In genomic region chr7:135394436-135394835, GRCm38 (mm10) we compare ENCODE assay signal across 37 mouse cellular contexts. TPM values are rescaled to one million over a fixed set of nuclear protein-coding genes. Genes with fewer than 3 reads are reported as not detected.
DNase-seq lines count a peak whose midpoint lies in the region; ATAC-seq and TF ChIP-seq lines count a peak whose summit lies in the region.
"Had no signal": no experiment of that assay in that cellular context is flagged by ENCODE, and none has a peak within 500 bp of the region (broad histone marks: within the 10 kb centered on the region; RNA-seq: fewer than 3 reads in every experiment).

No protein-coding gene starts in this region.

- TF ChIP-seq EP300 in liver, postnatal 0 days (IDR thresholded peaks at IDR 0.05; ENCODE audit: low read depth), result no peak
- no peak for TF ChIP-seq EP300 in liver, embryonic 14.5 days (IDR thresholded peaks at IDR 0.05; ENCODE audit: low read depth)

- no peaks in the 10 kb centered on the region for H3K9me3 ChIP-seq in heart, embryonic 13.5 days
- no peaks in the 10 kb centered on the region for H3K9me3 ChIP-seq in liver, embryonic 11.5 days (ENCODE audit: control insufficient read depth, low read length)
- no peaks in the 10 kb centered on the region for H3K9me3 ChIP-seq in liver, postnatal 0 days (ENCODE audit: low read length)
- H3K9me3 ChIP-seq in liver, embryonic 14.5 days (ENCODE audit: control insufficient read depth, low read length), result no peaks in the 10 kb centered on the region
- H3K9me3 ChIP-seq: embryonic facial prominence, embryonic 13.5 days; hindbrain, embryonic 12.5 days; kidney, embryonic 15.5 days; limb, embryonic 10.5 days; limb, embryonic 15.5 days; neural tube, embryonic 13.5 days had no signal

- intact Hi-C loops in heart, postnatal 36 days (cut with DNase I), result loop anchor here (5.0 kb wide), 1 partner anchor 227 kb away; no protein-coding TSS in a partner anchor

- H3K4me2 ChIP-seq in heart, embryonic 13.5 days, result no peak overlapping the region
- H3K4me2 ChIP-seq in liver, embryonic 11.5 days, result no peak overlapping the region
- H3K4me2 ChIP-seq in liver, postnatal 0 days (ENCODE audit: low read depth, low read length), result no peak overlapping the region
- H3K4me2 ChIP-seq in liver, embryonic 14.5 days (ENCODE audit: low read depth), result no peak overlapping the region
- H3K4me2 ChIP-seq: embryonic facial prominence, embryonic 13.5 days; hindbrain, embryonic 12.5 days; kidney, embryonic 15.5 days; limb, embryonic 15.5 days; neural tube, embryonic 13.5 days had no signal

- TF ChIP-seq CTCF in liver, postnatal 0 days (IDR thresholded peaks at IDR 0.05; ENCODE audit: low read depth), result no peak
- peak; percentile 44 for TF ChIP-seq CTCF in liver, embryonic 14.5 days (IDR thresholded peaks at IDR 0.05; ENCODE audit: low read depth)

- peaks cover 3% of the 10 kb centered on the region; the same call in 1 of the 2 replicates for H3K27me3 ChIP-seq in heart, embryonic 13.5 days (replicated peaks)
- no peaks in the 10 kb centered on the region for H3K27me3 ChIP-seq in liver, embryonic 11.5 days (replicated peaks; ENCODE audit: control insufficient read depth, insufficient read depth, low read length)
- 0 out of 2 replicates have a peak, but pooled peaks cover 5% of the 10 kb centered on the region for H3K27me3 ChIP-seq in liver, postnatal 0 days (ENCODE audit: insufficient read depth, low read length)
- H3K27me3 ChIP-seq in liver, embryonic 14.5 days (ENCODE audit: control insufficient read depth, insufficient read depth, low read length), result no peaks in the 10 kb centered on the region
- H3K27me3 ChIP-seq: hindbrain, embryonic 12.5 days; neural tube, embryonic 13.5 days had no signal

- no peaks in the 10 kb centered on the region; the same call in 1 of the 2 replicates for H3K4me1 ChIP-seq in heart, embryonic 13.5 days
- peaks cover 9% of the 10 kb centered on the region; the same call in 1 of the 2 replicates for H3K4me1 ChIP-seq in liver, embryonic 11.5 days (replicated peaks; ENCODE audit: control insufficient read depth, insufficient read depth, low read length)
- no peaks in the 10 kb centered on the region for H3K4me1 ChIP-seq in liver, postnatal 0 days (ENCODE audit: insufficient read depth)
- peaks cover 9 to 23% of the 10 kb centered on the region in 2 experiments for H3K4me1 ChIP-seq in liver, embryonic 14.5 days (replicated peaks; ENCODE audit: control insufficient read depth in 2 of 2, insufficient read depth in 2 of 2, low read length in 1 of 2)
- H3K4me1 ChIP-seq: embryonic facial prominence, embryonic 13.5 days; limb, embryonic 15.5 days had no signal

- WGBS in heart, embryonic 13.5 days, result 92% methylated on average over 3 of the region's 3 CpGs
- WGBS in liver, embryonic 11.5 days, result 93% methylated on average over 3 of the region's 3 CpGs
- 85% methylated on average over 3 of the region's 3 CpGs for WGBS in liver, postnatal 0 days (ENCODE audit: insufficient replicate concordance)
- 75% methylated on average over 3 of the region's 3 CpGs for WGBS in liver, embryonic 14.5 days (ENCODE audit: insufficient replicate concordance)

- H3K4me3 ChIP-seq in heart, embryonic 13.5 days, result no peak overlapping the region
- H3K4me3 ChIP-seq in liver, embryonic 11.5 days (ENCODE audit: low read depth, low read length), result no peak overlapping the region
- H3K4me3 ChIP-seq in liver, postnatal 0 days (ENCODE audit: low read depth, low read length), result no peak overlapping the region
- no peak overlapping the region for H3K4me3 ChIP-seq in liver, embryonic 14.5 days (ENCODE audit: insufficient read depth in 1 of 2, low read depth in 2 of 2, low read length in 2 of 2)
- H3K4me3 ChIP-seq: embryonic facial prominence, embryonic 13.5 days; hindbrain, embryonic 12.5 days; kidney, embryonic 15.5 days; limb, embryonic 10.5 days; limb, embryonic 15.5 days; neural tube, embryonic 13.5 days had no signal

- H3K9ac ChIP-seq in heart, embryonic 13.5 days, result no peak overlapping the region
- H3K9ac ChIP-seq in liver, embryonic 11.5 days (ENCODE audit: low read depth, low read length), result no peak overlapping the region
- H3K9ac ChIP-seq in liver, postnatal 0 days (replicated peaks), result no peak overlapping the region
- no peak overlapping the region for H3K9ac ChIP-seq in liver, embryonic 14.5 days (replicated peaks)
- H3K9ac ChIP-seq: embryonic facial prominence, embryonic 13.5 days; hindbrain, embryonic 12.5 days; kidney, embryonic 15.5 days; limb, embryonic 15.5 days; neural tube, embryonic 13.5 days had no signal

- no peaks in the 10 kb centered on the region for H3K36me3 ChIP-seq in heart, embryonic 13.5 days
- H3K36me3 ChIP-seq in liver, embryonic 11.5 days (ENCODE audit: control insufficient read depth, insufficient read depth, low read length), result no peaks in the 10 kb centered on the region
- H3K36me3 ChIP-seq in liver, postnatal 0 days (replicated peaks; ENCODE audit: insufficient read depth, low read length), result no peaks in the 10 kb centered on the region
- H3K36me3 ChIP-seq in liver, embryonic 14.5 days (replicated peaks; ENCODE audit: control insufficient read depth, insufficient read depth, low read depth), result no peaks in the 10 kb centered on the region
- H3K36me3 ChIP-seq: embryonic facial prominence, embryonic 13.5 days; G1E; hindbrain, embryonic 12.5 days; kidney, embryonic 15.5 days; limb, embryonic 10.5 days; limb, embryonic 15.5 days; neural tube, embryonic 13.5 days had no signal

- no peak for DNase-seq in heart, postnatal 36 days
- no peak for DNase-seq in liver, embryonic 11.5 days (ENCODE audit: low spot score)
- DNase-seq in liver, postnatal 0 days, result no peak
- peak; percentile 20 for DNase-seq in ES-CJ7 (ENCODE audit: low read depth, low spot score)
- DNase-seq in liver, embryonic 14.5 days (ENCODE audit: low read depth in 3 of 3, low spot score in 3 of 3), result no peak
- DNase-seq in frontal cortex, postnatal 10 days (ENCODE audit: low spot score in 2 of 2), result no peak
- DNase-seq: adrenal gland, postnatal 14 days; B cell, adult 2 months; cerebellum, adult 11-12 months; cerebellum, adult 9-11 months; gastrocnemius, postnatal 10 days; heart, adult 18-20 months; kidney, adult 18-20 months; kidney, postnatal 25 days; lung, adult 18-20 months; lung, postnatal 10 days; right cerebral cortex, postnatal 4 days; thymus, adult 18-20 months; thymus, postnatal 25 days had no signal

- H3K27ac ChIP-seq in heart, embryonic 13.5 days (replicated peaks), result no peak overlapping the region
- H3K27ac ChIP-seq in liver, embryonic 11.5 days (ENCODE audit: low read depth, low read length), result no peak overlapping the region
- no peak overlapping the region for H3K27ac ChIP-seq in liver, postnatal 0 days (ENCODE audit: low read depth)
- H3K27ac ChIP-seq in liver, embryonic 14.5 days, result no peak overlapping the region
- H3K27ac ChIP-seq: embryonic facial prominence, embryonic 13.5 days; hindbrain, embryonic 12.5 days; kidney, embryonic 15.5 days; limb, embryonic 10.5 days; limb, embryonic 15.5 days; macrophage; neural tube, embryonic 13.5 days; stomach, postnatal 0 days had no signal

- 0 out of 2 replicates have a peak, but pooled peaks have one; percentile 34 for ATAC-seq in heart, embryonic 13.5 days (ENCODE audit: extremely low read depth, insufficient number of reproducible peaks, low FRiP score, low TSS enrichment)
- peak; percentile 21; the same call in 1 of the 2 replicates for ATAC-seq in liver, embryonic 11.5 days (replicated peaks; ENCODE audit: low FRiP score)
- ATAC-seq in liver, postnatal 0 days, result no peak
- ATAC-seq in liver, embryonic 14.5 days (ENCODE audit: insufficient read depth), result no peak
- ATAC-seq: forebrain, embryonic 16.5 days had no signal

RNA-seq across cellular contexts. Expression of gene Foxi2, which starts 15.7 kb away (rescaled TPM):
- not detected in 2 replicates for polyA plus RNA-seq in heart, embryonic 13.5 days (2015; fragmentation: Nextera tagmentation; extraction: Ambion mirVana)
- total RNA-seq in heart, postnatal 36 days (2021), result not detected
- not detected in 2 replicates for polyA plus RNA-seq in liver, embryonic 11.5 days (2014; fragmentation: Nextera tagmentation; extraction: Ambion mirVana)
- not detected in 2 replicates for polyA plus RNA-seq in liver, postnatal 0 days (2015; fragmentation: Nextera tagmentation; extraction: Ambion mirVana)
- polyA plus RNA-seq in liver, embryonic 14.5 days (2012; rRNA removed), result not detected in 2 replicates
- not detected in 2 replicates for polyA plus RNA-seq in liver, embryonic 14.5 days (2014; fragmentation: Nextera tagmentation; extraction: Ambion mirVana)
- total RNA-seq: adrenal gland, postnatal 14 days; common myeloid progenitor, adult 5-6 weeks; gastrocnemius, postnatal 10 days; heart, adult 18-20 months; heart, postnatal 25 days; layer of hippocampus, adult 18-20 months; layer of hippocampus, postnatal 25 days; left cerebral cortex, adult 8-10 months had no signal
- polyA plus RNA-seq: forebrain, embryonic 16.5 days; G1E; heart, embryonic 14.5 days; kidney, embryonic 15.5 days; limb, embryonic 15.5 days; macrophage; neural tube, embryonic 13.5 days; spleen, adult 2 months; stomach, postnatal 0 days had no signal

Comparison
In these comparisons a context has a peak if more than half of its experiments do, and no peak if none do; other contexts are left out.
1. ATAC-seq: peak in heart, embryonic 13.5 days (single experiment) and liver, embryonic 11.5 days (single experiment); none in liver, postnatal 0 days (single experiment) and liver, embryonic 14.5 days (single experiment).